Mouse (Mus musculus) CH12.LX (cell line): ENCODE results near the gene Hk3. TPM values are rescaled to one million over a fixed set of nuclear protein-coding genes. Genes with fewer than 3 reads are reported as not detected.

Experiments
- DNase-seq: peaks from one replicate; pipeline ENCODE4 v3.0.0-alpha.2; 2013; ENCODE audit errors: extremely low read depth
- H3K27ac ChIP-seq: 2 replicates; pipeline ENCODE4 v1.5.1; 2012; ENCODE audit warnings: low read depth, mild to moderate bottlenecking, control low read depth, moderate library complexity; ENCODE audit not compliant: insufficient read depth
- H3K27me3 ChIP-seq: replicated peaks from 2 replicates; pipeline ENCODE3; 2012; ENCODE audit warnings: inconsistent platforms
- H3K36me3 ChIP-seq, 2 experiments: replicated peaks in 1 of 2; 2 replicates each; pipeline versions ENCODE3 to v1.6.1; 2012; ENCODE audit warnings: inconsistent platforms in 1 of 2, low read length in 1 of 2, mild to moderate bottlenecking in 1 of 2, mixed read lengths in 1 of 2, moderate library complexity in 1 of 2; ENCODE audit not compliant: control insufficient read depth in 1 of 2, insufficient read depth in 1 of 2
- H3K4me1 ChIP-seq, 2 experiments: 2 replicates each; pipeline ENCODE4 v1.6.1; 2012; ENCODE audit warnings: inconsistent platforms in 1 of 2, moderate library complexity in 1 of 2; ENCODE audit not compliant: insufficient read depth in 2 of 2, control insufficient read depth in 1 of 2
- H3K4me2 ChIP-seq: 2 replicates; pipeline ENCODE4 v1.6.1; 2012; ENCODE audit warnings: low read depth, mild to moderate bottlenecking, control low read depth; ENCODE audit not compliant: poor library complexity, insufficient read depth, severe bottlenecking
- H3K4me3 ChIP-seq, 3 experiments: fragments of 150-350 bp in 1 of 3; sonication (generic) in 1 of 3; replicated peaks in 1 of 3; 2 replicates each; pipeline versions ENCODE3 to v1.5.1; 2011 to 2012; ENCODE audit warnings: low read depth in 2 of 3, low read length in 2 of 3, mild to moderate bottlenecking in 2 of 3, moderate library complexity in 2 of 3, control low read depth in 1 of 3, improper control_type of control experiment in 1 of 3, inconsistent platforms in 1 of 3, mixed read lengths in 1 of 3; ENCODE audit not compliant: poor library complexity in 1 of 3
- H3K79me2 ChIP-seq: replicated peaks from 2 replicates; pipeline ENCODE4 v1.6.1; 2012; ENCODE audit warnings: mild to moderate bottlenecking, moderate library complexity; ENCODE audit not compliant: control insufficient read depth, poor library complexity, insufficient read depth, severe bottlenecking; ENCODE audit errors: extremely low read depth
- H3K9ac ChIP-seq: 2 replicates; pipeline ENCODE4 v1.6.1; 2012; ENCODE audit warnings: low read depth, mild to moderate bottlenecking, control low read depth, moderate library complexity; ENCODE audit not compliant: insufficient read depth
- H3K9me3 ChIP-seq: replicated peaks from 2 replicates; pipeline ENCODE3; 2012; ENCODE audit warnings: low read length, inconsistent platforms, mixed read lengths
- CTCF ChIP-seq, 2 experiments: IDR thresholded peaks in 1 of 2; conservative IDR thresholded peaks in 1 of 2; 2 replicates each; pipeline ENCODE4 v1.5.1; 2011 to 2012; ENCODE audit warnings: low read depth in 2 of 2, low read length in 2 of 2, improper control_type of control experiment in 1 of 2, inconsistent platforms in 1 of 2, mild to moderate bottlenecking in 1 of 2, moderate library complexity in 1 of 2
- EP300 ChIP-seq: IDR thresholded peaks from 2 replicates; pipeline ENCODE4 v1.6.1; 2011; ENCODE audit warnings: low read length, improper control_type of control experiment
- ETS1 ChIP-seq: conservative IDR thresholded peaks from 2 replicates; pipeline ENCODE4 v1.6.1; 2012; ENCODE audit warnings: low read depth, mild to moderate bottlenecking, inconsistent platforms, low read length, improper control_type of control experiment, moderate library complexity
- GABPA ChIP-seq: IDR thresholded peaks from 2 replicates; pipeline ENCODE4 v1.6.1; 2012; ENCODE audit warnings: low read depth, low read length, improper control_type of control experiment, inconsistent platforms; ENCODE audit not compliant: insufficient replicate concordance
- HCFC1 ChIP-seq: IDR thresholded peaks from 2 replicates; pipeline ENCODE4 v1.6.1; 2012; ENCODE audit warnings: low read depth, mild to moderate bottlenecking, inconsistent platforms, low read length, improper control_type of control experiment
- JUN ChIP-seq: IDR thresholded peaks from 2 replicates; pipeline ENCODE4 v1.6.1; 2011; ENCODE audit warnings: low read depth, mild to moderate bottlenecking, low read length, improper control_type of control experiment, moderate library complexity; ENCODE audit not compliant: insufficient read depth
- MAFK ChIP-seq: IDR thresholded peaks from 2 replicates; pipeline ENCODE4 v1.6.1; 2011; ENCODE audit warnings: low read length, improper control_type of control experiment; ENCODE audit not compliant: insufficient replicate concordance
- MAX ChIP-seq: IDR thresholded peaks from 2 replicates; pipeline ENCODE4 v1.6.1; 2011; ENCODE audit warnings: low read length, improper control_type of control experiment
- MAZ ChIP-seq: IDR thresholded peaks from 2 replicates; pipeline ENCODE4 v1.6.1; 2012; ENCODE audit warnings: low read depth, mild to moderate bottlenecking, inconsistent platforms, low read length, improper control_type of control experiment, moderate library complexity
- MEF2A ChIP-seq: IDR thresholded peaks from 2 replicates; pipeline ENCODE4 v1.6.1; 2014; ENCODE audit warnings: low read depth, mild to moderate bottlenecking, inconsistent platforms, low read length, improper control_type of control experiment, borderline replicate concordance
- MYC ChIP-seq: IDR thresholded peaks from 2 replicates; pipeline ENCODE4 v1.6.1; 2011; ENCODE audit warnings: low read depth, mild to moderate bottlenecking, improper control_type of control experiment, low read length
- NRF1 ChIP-seq: IDR thresholded peaks from 2 replicates; pipeline ENCODE4 v1.6.1; 2014; ENCODE audit warnings: low read depth, mild to moderate bottlenecking, inconsistent platforms, low read length, improper control_type of control experiment, moderate library complexity
- POLR2A ChIP-seq: IDR thresholded peaks from 2 replicates; pipeline ENCODE4 v1.6.1; 2011; ENCODE audit warnings: low read depth, mild to moderate bottlenecking, improper control_type of control experiment, low read length
- RCOR1 ChIP-seq: conservative IDR thresholded peaks from 2 replicates; pipeline ENCODE4 v1.6.1; 2012; ENCODE audit warnings: low read depth, mild to moderate bottlenecking, inconsistent platforms, low read length, improper control_type of control experiment
- SMC3 ChIP-seq: IDR thresholded peaks from 2 replicates; pipeline ENCODE4 v1.6.1; 2011; ENCODE audit warnings: low read depth, low read length, improper control_type of control experiment
- TBP ChIP-seq: conservative IDR thresholded peaks from 2 replicates; pipeline ENCODE4 v1.6.1; 2011; ENCODE audit warnings: low read depth, low read length, improper control_type of control experiment
- USF2 ChIP-seq: conservative IDR thresholded peaks from 2 replicates; pipeline ENCODE4 v1.6.1; 2011; ENCODE audit warnings: low read depth, low read length, improper control_type of control experiment
- ZMIZ1 ChIP-seq: IDR thresholded peaks from 2 replicates; pipeline ENCODE4 v1.6.1; 2012; ENCODE audit warnings: low read depth, mild to moderate bottlenecking, inconsistent platforms, low read length, improper control_type of control experiment
- dilution Hi-C: fragments of 300-500 bp; cut with MboI; formaldehyde crosslinking; loops from 2 replicates; pipeline ENCODE4 v1.14.3; 2020; ENCODE audit warnings: low sequenced_read_pairs; ENCODE audit not compliant: extremely low pct_unique_long_range_greater_than_20kb, extremely low pct_ligation_motif_present
- in situ Hi-C: fragments of 300-500 bp; cut with MboI; formaldehyde crosslinking; loops from 3 replicates; pipeline ENCODE4 v1.14.3; 2019; ENCODE audit warnings: low sequenced_read_pairs, low pct_ligation_motif_present, low pct_unique_long_range_greater_than_20kb, mixed read lengths
- polyA plus RNA-seq: library from polyadenylated mRNA; unstranded; fragments of >175 nt; gene quantifications from 2 replicates; pipeline ENCODE4 v1.2.1, GENCODE M21; 2012; ENCODE audit warnings: low read depth; ENCODE audit not compliant: insufficient read length
- total RNA-seq, 2 experiments: library from RNA; depleted of rRNA; stranded (reverse); fragments of 300-350 nt in 1 of 2; fragments of >200 nt in 1 of 2; gene quantifications; 2 replicates each; pipeline ENCODE4 v1.2.3; 2012 to 2014

Gene Hk3
- total and polyA plus RNA-seq, 3 experiments = 0.04 to 0.10 TPM; not detected in 1

- no peak overlapping the region for H3K27ac ChIP-seq
- no peak overlapping the region for H3K9ac ChIP-seq
- H3K36me3 ChIP-seq = no peaks in the 10 kb centered on the region
- no peak overlapping the region for H3K4me3 ChIP-seq
- dilution Hi-C loops (no loop called here), in situ Hi-C loops (no loop called here)
- no peak for DNase-seq
- H3K9me3 ChIP-seq = no peaks in the 10 kb centered on the region
- TF ChIP-seq JUN = no peak
- TF ChIP-seq CTCF (conservative IDR thresholded peaks at IDR 0.05 in 1 of 2, IDR thresholded peaks at IDR 0.05 in 1 of 2; ENCODE audit: low read depth in 2 of 2, low read length in 2 of 2) = no peak
- no peak for TF ChIP-seq USF2
- no peak for TF ChIP-seq TBP
- TF ChIP-seq EP300 = no peak
- TF ChIP-seq MYC = no peak
- no peak for TF ChIP-seq NRF1
- TF ChIP-seq MEF2A = no peak
- H3K4me2 ChIP-seq = no peak overlapping the region
- H3K4me1 ChIP-seq = no peaks in the 10 kb centered on the region
- no peaks in the 10 kb centered on the region for H3K79me2 ChIP-seq
- H3K27me3 ChIP-seq = peaks cover 90% of the 10 kb centered on the region
These were observed 26.0 kb downstream of the Hk3 start for GRCm38 (mm10) chr13:54995161-54995560.

- no peak for DNase-seq
- Histone ChIP-seq H3K4me2 (no peak overlapping the region), H3K27me3 (peaks cover 88% of the 10 kb centered on the region), H3K27ac (no peak overlapping the region), H3K4me3 (no peak overlapping the region), H3K4me1 (no peaks in the 10 kb centered on the region), H3K9ac (no peak overlapping the region), H3K9me3 (no peaks in the 10 kb centered on the region), H3K79me2 (no peaks in the 10 kb centered on the region), H3K36me3 (no peaks in the 10 kb centered on the region)
- in situ Hi-C loops = no loop called here
- dilution Hi-C loops = no loop called here
- TF ChIP-seq RCOR1 (no peak), USF2 (no peak), POLR2A (no peak)
These were observed 26.6 kb downstream of the Hk3 start for GRCm38 (mm10) chr13:54994576-54994975.

- Histone ChIP-seq H3K4me1 (peaks cover 0 to 3% of the 10 kb centered on the region in 2 experiments; a peak in 1 of 4 replicates), H3K9ac (no peak overlapping the region), H3K27me3 (peaks cover 90% of the 10 kb centered on the region), H3K4me3 (no peak overlapping the region), H3K27ac (no peak overlapping the region), H3K36me3 (no peaks in the 10 kb centered on the region), H3K9me3 (no peaks in the 10 kb centered on the region), H3K79me2 (no peaks in the 10 kb centered on the region), H3K4me2 (no peak overlapping the region)
- in situ Hi-C loops (no loop called here), dilution Hi-C loops (no loop called here)
- no peak for DNase-seq
- TF ChIP-seq MAFK (no peak), MAZ (no peak), MAX (no peak), RCOR1 (no peak), TBP (no peak), ETS1 (no peak), POLR2A (no peak), SMC3 (no peak), HCFC1 (no peak), EP300 (no peak), GABPA (no peak), ZMIZ1 (no peak), USF2 (no peak)
These were observed 29.0 kb downstream of the Hk3 start for GRCm38 (mm10) chr13:54992215-54992614.
